Mouse (Mus musculus) heart, embryonic 11.5 days (tissue): ENCODE data around the gene Gm7029. TPM values are rescaled to one million over a fixed set of nuclear protein-coding genes. Genes with fewer than 3 reads are reported as not detected.
"Not testable (repeated sequence)": the region's sequence is repeated elsewhere in the genome, so short reads cannot be mapped to it uniquely, and the experiment has no call there.

Experiments
- ATAC-seq: fragments of 200-750 bp; cut with Nextera tagmentation; replicated peaks from 2 replicates; pipeline ENCODE4 v1.8.0; 2017; ENCODE audit warnings: moderate library complexity; ENCODE audit not compliant: insufficient number of reproducible peaks, low FRiP score, low TSS enrichment
- H3K27ac ChIP-seq: fragments of 300-500 bp; sonication (generic); 2 replicates; pipeline ENCODE4 v1.5.1; 2014; ENCODE audit warnings: mild to moderate bottlenecking, low read depth, low read length
- H3K27me3 ChIP-seq: fragments of 300-500 bp; sonication (generic); 2 replicates; pipeline ENCODE4 v1.6.1; 2014; ENCODE audit warnings: mild to moderate bottlenecking, low read length, mixed read lengths; ENCODE audit not compliant: control insufficient read depth, insufficient read depth
- H3K36me3 ChIP-seq: fragments of 300-500 bp; sonication (generic); 2 replicates; pipeline ENCODE4 v1.6.1; 2014; ENCODE audit warnings: mild to moderate bottlenecking, low read length, moderate library complexity, mixed read lengths; ENCODE audit not compliant: control insufficient read depth, insufficient read depth
- H3K4me1 ChIP-seq: fragments of 300-500 bp; sonication (generic); 2 replicates; pipeline ENCODE4 v1.6.1; 2014; ENCODE audit warnings: low read length; ENCODE audit not compliant: control insufficient read depth, insufficient read depth
- H3K4me2 ChIP-seq: fragments of 300-500 bp; sonication (generic); 2 replicates; pipeline ENCODE4 v1.6.1; 2014; ENCODE audit warnings: mild to moderate bottlenecking, moderate library complexity
- H3K4me3 ChIP-seq: fragments of 300-500 bp; sonication (generic); 2 replicates; pipeline ENCODE4 v1.5.1; 2014; ENCODE audit warnings: low read depth, low read length
- H3K9ac ChIP-seq: fragments of 300-500 bp; sonication (generic); 2 replicates; pipeline ENCODE4 v1.6.1; 2014; ENCODE audit warnings: mild to moderate bottlenecking, low read depth, low read length, moderate library complexity
- H3K9me3 ChIP-seq: fragments of 300-500 bp; sonication (generic); replicated peaks from 2 replicates; pipeline ENCODE4 v1.6.1; 2016; ENCODE audit warnings: low read length; ENCODE audit not compliant: control insufficient read depth
- WGBS: fragments of 180-500 bp; shearing (Covaris S2); extraction: QIAGEN DNeasy Blood & Tissue Kit; methylation state at CpG from one replicate; pipeline ENCODE4 v1.1.7; 2014; ENCODE audit not compliant: insufficient replicate concordance; 5-methylcytosine and 5-hydroxymethylcytosine counted together
- polyA plus RNA-seq: library from polyadenylated mRNA; unstranded; fragments of >200 nt; fragmentation: Nextera tagmentation; extraction: Ambion mirVana; gene quantifications from 2 replicates; pipeline ENCODE4 v1.2.1, GENCODE M21; 2014

Gene Gm7029
- polyA plus RNA-seq, 1 experiment from 2014 or later, result not detected

DNA sequence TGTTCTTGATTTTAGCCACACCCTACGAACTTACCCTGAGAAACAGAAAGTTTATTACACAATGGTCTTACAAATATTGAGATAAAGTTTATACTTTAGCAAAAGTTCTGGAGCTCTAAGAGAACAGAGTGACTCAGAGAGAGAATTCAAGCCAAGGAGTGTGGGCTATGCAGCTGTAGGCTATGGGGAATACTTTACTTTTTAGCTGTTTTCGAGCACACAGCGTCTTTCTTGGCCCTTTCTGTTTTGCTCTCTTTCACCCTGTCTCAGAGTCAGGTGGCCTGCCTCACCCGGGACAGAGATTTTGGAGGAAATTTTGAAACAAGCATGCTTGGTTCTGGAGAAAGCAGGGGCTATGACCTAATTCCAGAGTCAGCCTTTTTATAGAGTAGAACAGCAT, 24.6 kb downstream of the Gm7029 start:
- not testable (repeated sequence) for H3K4me2 ChIP-seq, H3K27ac ChIP-seq, H3K36me3 ChIP-seq, H3K9me3 ChIP-seq, H3K4me1 ChIP-seq, H3K9ac ChIP-seq, H3K27me3 ChIP-seq, H3K4me3 ChIP-seq, ATAC-seq
- 81% methylated on average over 4 of the region's 4 CpGs for WGBS

GRCm38 (mm10) chr17:33899642-33900041, 26.0 kb downstream of the Gm7029 start:
- H3K27me3 ChIP-seq, result no peaks in the 10 kb centered on the region
- no peaks in the 10 kb centered on the region for H3K36me3 ChIP-seq
- no peak overlapping the region for H3K9ac ChIP-seq
- 74% methylated on average over 4 of the region's 4 CpGs for WGBS
- ATAC-seq, result no peak
- H3K4me3 ChIP-seq, result no peak overlapping the region
- peaks cover 3% of the 10 kb centered on the region; the same call in 1 of the 2 replicates for H3K4me1 ChIP-seq
- no peak overlapping the region for H3K27ac ChIP-seq
- H3K4me2 ChIP-seq, result no peak overlapping the region
- no peaks in the 10 kb centered on the region for H3K9me3 ChIP-seq

GRCm38 (mm10) chr17:33900281-33900988, 26.8 kb downstream of the Gm7029 start:
- H3K4me1 ChIP-seq, result peaks cover 3% of the 10 kb centered on the region; the same call in 1 of the 2 replicates
- H3K9ac ChIP-seq, result no peak overlapping the region
- no peak overlapping the region for H3K4me2 ChIP-seq
- WGBS, result 53% methylated on average over 7 of the region's 7 CpGs
- no peak overlapping the region for H3K27ac ChIP-seq
- no peak for ATAC-seq
- H3K27me3 ChIP-seq, result no peaks in the 10 kb centered on the region
- H3K9me3 ChIP-seq, result no peaks in the 10 kb centered on the region
- H3K4me3 ChIP-seq, result no peak overlapping the region
- H3K36me3 ChIP-seq, result no peaks in the 10 kb centered on the region

DNA sequence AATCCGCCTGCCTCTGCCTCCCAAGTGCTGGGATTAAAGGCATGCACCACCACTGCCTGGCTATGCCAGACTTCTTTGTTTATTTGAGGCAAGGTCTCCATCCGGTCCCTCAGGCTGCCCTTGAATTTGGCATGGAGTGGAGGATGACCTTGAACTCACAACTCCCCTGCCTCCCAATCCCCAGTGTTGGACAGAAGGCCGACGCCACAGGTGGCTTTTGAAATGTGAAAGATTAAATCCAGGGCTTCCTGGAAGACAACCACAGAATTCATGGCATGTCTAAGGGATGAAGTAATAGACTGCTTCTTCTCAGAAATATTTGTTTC, 27.3 kb downstream of the Gm7029 start:
- 78% methylated on average over 4 of the region's 4 CpGs for WGBS
- no peak overlapping the region for H3K27ac ChIP-seq
- no peak for ATAC-seq

DNA sequence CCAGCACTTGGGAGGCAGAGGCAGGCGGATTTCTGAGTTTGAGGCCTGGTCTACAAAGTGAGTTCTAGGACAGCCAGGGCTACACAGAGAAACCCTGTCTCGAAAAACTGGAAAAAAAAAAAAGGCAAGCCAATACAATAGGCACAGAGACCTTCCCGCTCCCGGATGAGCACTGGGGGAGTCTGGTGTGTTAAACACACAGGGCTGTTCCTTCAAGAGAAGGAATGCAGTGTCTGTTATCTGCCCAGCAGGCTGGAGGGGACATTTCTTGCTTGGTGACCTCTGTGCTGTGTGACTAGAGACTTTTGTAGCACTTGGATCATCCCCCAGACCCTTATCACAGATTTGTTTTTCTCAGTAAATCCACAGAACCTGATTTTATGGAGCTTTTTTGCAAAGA, 28.0 kb downstream of the Gm7029 start:
- H3K4me1 ChIP-seq, result peaks cover 3% of the 10 kb centered on the region; the same call in 1 of the 2 replicates
- no peak overlapping the region for H3K27ac ChIP-seq
- no peak overlapping the region for H3K4me2 ChIP-seq
- no peak for ATAC-seq
- H3K27me3 ChIP-seq, result no peaks in the 10 kb centered on the region
- 47% methylated on average over 4 of the region's 4 CpGs for whole genome bisulfite sequencing
- no peaks in the 10 kb centered on the region for H3K36me3 ChIP-seq
- H3K9ac ChIP-seq, result no peak overlapping the region
- H3K9me3 ChIP-seq, result no peaks in the 10 kb centered on the region
- H3K4me3 ChIP-seq, result no peak overlapping the region

More for the DNA sequence above, 27.3 kb downstream of the Gm7029 start:
- Histone ChIP-seq H3K9me3 (no peaks in the 10 kb centered on the region), H3K4me3 (no peak overlapping the region), H3K36me3 (no peaks in the 10 kb centered on the region), H3K27me3 (no peaks in the 10 kb centered on the region), H3K9ac (no peak overlapping the region), H3K4me2 (no peak overlapping the region), H3K4me1 (peaks cover 3% of the 10 kb centered on the region; the same call in 1 of the 2 replicates)

DNA sequence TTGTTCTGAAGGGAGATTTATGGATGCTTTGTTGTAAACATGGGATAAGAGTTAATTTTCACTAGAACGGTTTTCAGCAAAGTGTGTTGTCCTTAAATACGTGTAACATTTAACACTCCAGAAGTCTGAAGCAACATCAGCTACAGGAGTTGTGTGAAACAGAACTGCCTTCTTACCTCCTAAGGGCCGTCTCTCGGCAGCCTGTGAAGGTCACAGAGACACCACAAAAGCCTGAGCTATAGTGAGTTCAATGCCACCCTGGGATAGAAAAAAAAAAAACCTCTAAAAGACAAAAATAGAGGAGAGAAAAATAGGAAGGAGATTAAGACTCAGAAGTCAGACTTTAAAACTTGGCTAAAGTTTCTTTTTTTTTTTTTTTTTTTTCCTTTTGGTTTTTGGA, 28.4 kb downstream of the Gm7029 start:
- H3K9me3 ChIP-seq, result no peaks in the 10 kb centered on the region
- WGBS, result 70% methylated on average over 4 of the region's 4 CpGs
- H3K9ac ChIP-seq, result no peak overlapping the region
- no peak for ATAC-seq
- H3K4me3 ChIP-seq, result no peak overlapping the region
- no peaks in the 10 kb centered on the region for H3K36me3 ChIP-seq
- no peak overlapping the region for H3K4me2 ChIP-seq
- H3K4me1 ChIP-seq, result peaks cover 3% of the 10 kb centered on the region; the same call in 1 of the 2 replicates
- no peaks in the 10 kb centered on the region for H3K27me3 ChIP-seq
- H3K27ac ChIP-seq, result no peak overlapping the region; the same call in 1 of the 2 replicates

- no peak overlapping the region for H3K27ac ChIP-seq
These were observed 28.9 kb downstream of the Gm7029 start for GRCm38 (mm10) chr17:33902491-33902890.

GRCm38 (mm10) chr17:33903911-33904651, 30.4 kb downstream of the Gm7029 start:
- H3K9me3 ChIP-seq, H3K36me3 ChIP-seq, H3K4me2 ChIP-seq, H3K27ac ChIP-seq, H3K4me1 ChIP-seq, H3K9ac ChIP-seq, ATAC-seq, H3K27me3 ChIP-seq, H3K4me3 ChIP-seq: not testable (repeated sequence)
- 68% methylated on average over 6 of the region's 6 CpGs for WGBS

More at GRCm38 (mm10) chr17:33902491-33902890, 28.9 kb downstream of the Gm7029 start:
- Histone ChIP-seq H3K9me3 (no peaks in the 10 kb centered on the region), H3K9ac (no peak overlapping the region), H3K4me1 (peaks cover 3% of the 10 kb centered on the region; the same call in 1 of the 2 replicates), H3K27me3 (no peaks in the 10 kb centered on the region), H3K4me2 (no peak overlapping the region), H3K36me3 (no peaks in the 10 kb centered on the region), H3K4me3 (no peak overlapping the region)
- no peak for ATAC-seq
- 81% methylated on average over 7 of the region's 7 CpGs for WGBS
